Mouse (Mus musculus) CD8-positive naive resting alpha-beta T cell, adult 2 months (primary cell): ENCODE measurements around the gene Msrb1.
A peak's percentile ranks its signal among the peaks of the same experiment; 100 is the strongest.
"Not testable (repeated sequence)": the region's sequence is repeated elsewhere in the genome, so short reads cannot be mapped to it uniquely, and the experiment has no call there.

ENCODE experiments used
- DNase-seq, 2 experiments: peaks; one replicate each; pipeline ENCODE4 v3.0.0; 2022; ENCODE audit warnings: low read depth in 2 of 2, low spot score in 2 of 2

The Msrb1 gene

DNA sequence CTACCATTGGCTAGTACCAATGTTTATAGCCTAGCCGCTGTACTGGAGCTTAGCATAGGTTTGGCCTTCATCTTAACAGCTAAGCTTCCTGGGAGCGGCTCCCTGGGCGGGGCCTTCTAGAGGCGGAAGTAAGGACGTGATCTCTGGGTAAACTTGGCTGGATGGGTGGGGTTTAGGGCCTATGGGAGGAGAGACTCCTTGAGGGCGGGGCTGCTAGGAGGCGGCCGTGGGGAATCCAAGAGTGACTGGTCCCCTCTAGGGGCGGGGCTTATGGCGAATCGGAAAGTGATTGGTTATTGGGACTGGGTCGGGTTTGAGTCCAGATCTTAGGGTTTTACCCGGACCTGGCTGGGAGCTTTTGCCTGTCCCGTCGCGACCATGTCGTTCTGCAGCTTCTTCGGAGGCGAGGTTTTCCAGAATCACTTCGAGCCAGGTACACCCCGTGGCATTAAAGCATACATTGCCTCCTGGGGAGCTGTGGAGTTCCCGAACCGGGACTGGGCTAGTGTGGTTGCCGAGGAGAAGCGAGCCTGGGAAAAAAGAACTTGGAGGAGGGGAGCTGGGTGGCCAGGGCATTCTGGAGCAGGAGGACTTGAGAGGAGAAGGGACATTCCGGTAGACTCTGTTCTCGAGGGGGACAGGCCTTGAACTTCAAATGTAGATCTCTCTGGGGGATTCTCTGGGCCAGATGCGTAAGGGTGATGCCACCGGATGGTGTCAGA lies at the start of gene Msrb1:
Gene Msrb1 (plus strand): TSS at position 313 of the 722 bp plus-strand sequence.
- DNase-seq = peak; percentile 85 to 90

DNA sequence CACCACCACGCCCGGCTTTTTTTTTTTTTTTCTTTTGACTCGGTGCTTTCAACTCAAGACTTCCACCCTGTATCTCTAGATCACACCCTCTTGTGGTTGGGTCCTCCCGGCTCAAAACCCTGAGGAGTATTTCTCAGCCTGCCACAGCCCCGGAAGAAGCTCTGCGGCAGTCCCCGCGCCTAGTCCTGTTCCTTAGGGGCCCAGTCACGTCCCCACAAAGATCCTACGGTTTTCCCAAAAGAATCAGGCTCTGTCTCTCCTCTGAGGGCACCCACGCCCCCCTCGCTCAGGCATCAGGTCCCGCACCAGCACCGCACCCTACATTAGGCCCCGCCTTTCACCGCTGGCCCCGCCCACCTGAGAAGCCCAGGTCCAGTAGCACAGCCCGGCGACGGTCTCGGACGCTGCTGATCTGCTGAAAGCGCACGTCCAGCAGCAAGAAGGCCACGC lies 49.3 kb upstream of the Msrb1 start:
- DNase-seq = peak in 1 of 2 experiments; percentile 39

GRCm38 (mm10) chr17:24687599-24687998 lies 48.8 kb upstream of the Msrb1 start:
- DNase-seq = no peak

- DNase-seq = no peak
These were observed 47.0 kb upstream of the Msrb1 start, which contains the start of gene Syngr3 for GRCm38 (mm10) chr17:24689251-24690081. TSS of gene Syngr3 (minus strand) at chr17:24689955.

DNA sequence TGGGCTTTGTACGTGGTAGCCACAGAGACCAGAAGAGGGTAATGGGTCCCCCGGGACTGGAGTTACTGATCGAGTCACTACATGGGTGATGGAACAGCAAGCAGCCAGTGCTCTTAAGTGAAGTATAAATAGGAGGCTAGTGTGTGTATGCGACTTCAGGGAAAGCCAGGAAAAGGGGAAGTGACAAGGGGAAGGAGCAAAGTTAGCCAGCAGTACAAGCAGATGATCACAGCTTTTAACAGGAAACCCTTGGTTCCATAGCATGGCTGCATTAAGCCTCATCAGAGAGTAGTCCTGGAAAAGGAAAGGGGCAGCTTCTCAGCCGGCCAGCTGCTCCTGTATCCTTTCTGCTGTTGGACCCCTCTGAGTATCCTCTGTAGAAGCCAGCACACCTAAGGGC lies 44.1 kb upstream of the Msrb1 start:
- DNase-seq = no peak

DNA sequence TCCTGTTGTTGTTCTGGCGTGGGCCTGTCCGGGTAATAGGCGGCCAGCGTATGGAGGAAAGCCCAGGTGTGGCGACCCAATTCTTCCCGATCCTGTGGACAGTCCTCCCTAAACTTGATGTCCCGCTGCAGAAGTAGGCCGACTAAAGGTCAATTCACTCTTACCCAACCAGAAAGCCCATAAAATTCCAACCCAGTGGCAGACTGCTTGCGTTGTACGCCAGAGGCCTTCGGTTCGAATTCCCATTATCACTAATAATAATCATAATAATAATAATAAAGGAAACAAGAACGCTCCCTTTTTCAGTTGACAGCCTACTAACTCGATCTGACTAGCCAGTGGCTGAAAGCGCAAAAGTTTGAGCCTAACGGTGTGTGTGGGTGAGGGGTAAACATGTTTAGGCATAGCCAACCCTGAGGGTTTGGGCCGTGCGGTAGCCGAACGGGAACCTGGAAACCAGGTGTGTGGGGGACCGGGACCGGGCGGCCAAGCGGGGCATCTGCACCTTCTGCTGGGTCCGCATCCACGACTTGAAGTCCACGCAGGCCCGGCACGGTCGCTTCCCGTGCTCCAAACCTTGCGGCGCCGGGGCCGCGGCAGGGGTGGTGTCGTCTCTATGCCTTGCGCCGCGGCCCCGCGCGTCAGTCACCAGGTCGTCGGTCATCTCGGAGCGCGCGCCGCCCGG lies 41.0 kb upstream of the Msrb1 start:
- DNase-seq = no peak

DNA sequence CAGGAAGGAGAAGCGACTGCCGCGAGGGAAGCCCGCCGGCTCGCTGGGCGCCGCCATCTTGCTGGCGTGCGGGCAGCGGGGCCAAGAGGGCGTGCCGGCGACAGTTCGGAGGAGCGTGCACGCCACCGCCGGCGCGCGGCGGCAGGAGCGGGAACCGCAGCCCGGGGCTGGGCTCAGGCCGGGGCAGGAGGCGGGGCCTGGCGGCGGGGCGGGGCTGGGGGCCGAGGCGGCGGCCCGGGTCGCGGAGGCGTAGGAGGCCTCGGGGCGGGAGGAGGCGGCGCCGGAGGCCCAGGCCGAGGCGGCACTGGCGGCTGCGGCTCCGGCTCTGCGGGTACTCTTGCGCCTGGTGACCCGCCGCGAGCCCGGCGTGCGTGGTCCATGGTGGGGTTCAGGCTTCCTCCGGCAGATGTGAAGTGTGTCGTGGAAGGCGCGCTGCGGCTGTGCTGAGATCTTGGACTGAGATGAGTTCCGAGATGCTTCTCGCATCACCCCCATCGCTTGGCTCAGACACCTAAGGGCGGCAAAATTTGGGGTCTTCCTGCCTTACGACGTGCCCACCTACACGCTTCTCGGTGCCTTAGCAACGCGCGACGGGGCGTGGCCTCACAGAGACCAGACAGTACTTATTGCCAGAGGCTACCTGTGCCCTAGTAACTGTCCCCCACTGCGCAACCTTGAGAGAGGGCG lies 40.3 kb upstream of the Msrb1 start, which contains the start of the genes Gfer and Noxo1:
Gene Gfer (minus strand): TSS at position 146 of the 687 bp plus-strand sequence.
Gene Noxo1 (plus strand): TSS at position 224 of the 687 bp plus-strand sequence.
- DNase-seq = peak; percentile 51 to 57

- no peak for DNase-seq
These were observed 38.5 kb upstream of the Msrb1 start for GRCm38 (mm10) chr17:24697985-24698384.

GRCm38 (mm10) chr17:24698715-24699114 lies 37.7 kb upstream of the Msrb1 start:
- DNase-seq = no peak

GRCm38 (mm10) chr17:24699473-24699872 lies 37.0 kb upstream of the Msrb1 start:
- no peak for DNase-seq

- no peak for DNase-seq
These were observed 35.2 kb upstream of the Msrb1 start for GRCm38 (mm10) chr17:24701251-24701650.

DNA sequence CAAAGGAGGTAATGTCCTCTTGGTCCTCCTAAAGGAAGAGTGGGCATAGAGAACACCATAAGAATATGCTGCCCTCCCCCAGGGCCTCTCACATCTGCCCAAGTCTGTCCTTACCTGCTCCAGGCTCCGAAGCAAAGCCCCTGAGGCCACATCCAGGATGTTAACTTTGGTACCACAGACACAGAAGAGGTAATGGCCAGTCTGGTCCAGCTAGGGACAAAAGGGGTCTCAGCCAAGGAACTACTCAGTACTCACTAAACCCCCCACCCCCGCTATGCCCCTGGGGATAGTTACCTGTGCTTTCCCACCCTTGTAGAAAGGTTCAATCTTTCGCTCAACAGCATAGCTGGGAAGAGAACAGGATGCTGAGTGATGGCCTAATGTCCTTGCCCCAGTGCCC lies 30.6 kb upstream of the Msrb1 start:
- DNase-seq = no peak

- peak; percentile 85 to 90 for DNase-seq
These were observed 29.3 kb upstream of the Msrb1 start, which contains the start of gene Tbl3 for GRCm38 (mm10) chr17:24706982-24707800. TSS of gene Tbl3 (minus strand) at chr17:24707660.

GRCm38 (mm10) chr17:24707801-24708425 lies 28.5 kb upstream of the Msrb1 start:
- DNase-seq = no peak

DNA sequence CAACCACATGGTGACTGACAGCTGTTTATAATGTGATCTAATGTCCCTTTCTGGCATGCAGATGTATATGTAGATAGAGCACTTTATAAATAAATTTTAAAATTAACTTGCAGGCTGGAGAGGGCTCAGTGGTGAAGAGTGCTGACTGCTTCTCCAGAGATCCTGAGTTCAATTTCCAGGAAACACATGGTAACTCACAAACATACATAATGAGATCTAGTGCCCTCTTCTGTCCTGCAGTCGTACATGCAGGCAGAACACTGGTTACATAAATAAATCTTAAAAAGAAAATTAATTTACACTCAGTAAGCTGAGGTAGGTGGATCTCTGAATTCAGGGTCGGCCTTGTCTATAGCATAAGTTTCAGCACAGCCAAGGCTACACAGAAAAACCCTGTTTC lies 27.8 kb upstream of the Msrb1 start:
- DNase-seq = no peak

DNA sequence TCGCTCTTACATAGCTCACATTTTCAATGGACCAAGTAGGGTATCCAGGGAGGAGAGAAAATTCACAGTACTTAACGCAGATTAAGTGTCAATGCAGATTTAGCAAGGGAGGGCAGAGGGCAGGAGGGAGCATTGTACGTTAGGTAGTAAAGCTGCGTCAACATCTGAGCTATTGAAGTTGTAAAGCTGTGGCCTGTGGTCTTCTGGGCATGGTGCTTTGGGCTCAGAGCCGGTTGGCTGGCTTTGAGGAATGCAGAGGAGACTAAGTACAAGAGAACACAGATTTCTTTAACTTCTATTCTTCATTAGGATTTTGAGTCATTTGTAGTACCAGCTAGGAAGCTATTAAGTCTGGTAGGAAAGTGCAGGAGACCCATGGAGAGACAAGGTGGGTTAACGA lies 20.9 kb upstream of the Msrb1 start:
- DNase-seq = no peak

DNA sequence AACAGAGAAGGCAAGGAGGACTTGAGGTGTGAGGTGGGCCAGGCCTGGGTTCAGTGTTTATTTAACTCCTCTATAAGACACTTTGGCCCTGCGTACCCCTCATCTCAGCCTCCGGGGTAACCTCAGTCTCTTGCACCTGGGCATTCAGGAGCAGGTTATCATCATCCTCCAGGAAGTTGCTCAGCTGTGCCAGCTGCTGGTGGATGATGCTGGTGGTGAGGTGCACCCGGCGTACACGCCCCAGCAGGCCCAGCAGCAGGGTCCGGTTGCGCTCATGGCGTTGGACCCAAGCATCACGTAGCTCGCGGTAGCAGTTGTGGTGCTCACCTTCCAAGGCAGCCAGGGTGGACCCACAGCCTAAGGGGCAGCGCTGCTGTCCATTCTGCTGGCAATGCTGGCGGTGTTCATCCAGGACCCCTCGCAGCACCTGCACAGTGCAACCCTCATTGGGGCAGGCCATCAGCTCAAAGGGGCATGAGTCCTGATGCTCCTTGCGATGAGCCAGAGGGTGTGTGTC lies 20.2 kb upstream of the Msrb1 start:
- DNase-seq = no peak

DNA sequence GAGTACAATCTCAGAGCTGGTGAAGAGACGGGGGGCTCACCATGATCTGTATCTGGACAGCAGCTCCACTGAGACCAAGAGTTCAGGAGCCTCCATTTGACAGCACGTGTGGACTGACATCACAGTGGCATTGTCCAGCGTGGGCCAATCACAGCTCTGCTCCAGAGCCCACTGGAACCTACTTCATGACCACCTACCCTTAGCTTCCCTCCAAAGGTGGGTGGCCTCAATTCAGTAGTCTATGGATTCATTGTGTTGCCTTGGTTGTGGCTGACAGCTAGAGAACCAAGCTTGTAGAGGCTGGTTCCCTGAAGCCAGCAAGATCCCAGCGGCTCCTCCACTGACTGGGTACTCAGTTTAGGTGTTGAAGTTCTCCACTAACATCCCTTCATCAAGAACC lies 18.5 kb upstream of the Msrb1 start, which contains the start of the genes Rnf151 and Rps2:
Gene Rnf151 (minus strand): TSS at position 121 of the 400 bp plus-strand sequence.
Gene Rps2 (plus strand): TSS at position 174 of the 400 bp plus-strand sequence.
- DNase-seq = no peak

DNA sequence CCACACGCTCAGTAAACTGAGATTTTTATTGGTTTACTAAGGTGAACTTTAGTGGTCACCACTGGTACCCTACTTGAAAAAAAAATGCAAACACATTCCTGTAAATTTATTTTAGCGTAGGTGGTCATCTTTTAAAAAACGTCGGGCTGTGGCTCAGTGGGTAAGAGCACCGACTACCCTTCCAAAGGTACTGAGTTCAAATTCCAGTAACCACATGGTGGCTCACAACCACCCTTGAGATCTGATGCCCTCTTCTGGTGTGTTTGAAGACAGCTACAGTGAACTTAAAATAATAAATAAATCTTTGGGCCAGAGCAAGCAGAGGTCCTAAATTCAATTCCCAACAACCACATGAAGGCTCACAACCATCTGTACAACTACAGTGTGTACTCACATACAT lies 17.5 kb upstream of the Msrb1 start:
- DNase-seq = not testable (repeated sequence)
